Mouse (Mus musculus) myocyte (in vitro differentiated cells): ENCODE measurements around the gene Tns2. TPM values are rescaled to one million over a fixed set of nuclear protein-coding genes. Genes with fewer than 3 reads are reported as not detected.

Experiments used
- H3K27me3 ChIP-seq: one replicate; pipeline ENCODE4 v1.6.1; 2011; ENCODE audit not compliant: control insufficient read depth, insufficient read depth, insufficient read length
- H3K36me3 ChIP-seq: one replicate; pipeline ENCODE4 v1.6.1; 2011; ENCODE audit not compliant: control insufficient read depth, insufficient read depth
- H3K4me2 ChIP-seq: one replicate; pipeline ENCODE4 v1.6.1; 2011; ENCODE audit warnings: low read depth, control low read depth
- H3K4me3 ChIP-seq: one replicate; pipeline ENCODE4 v1.5.1; 2011; ENCODE audit warnings: mild to moderate bottlenecking, control low read depth, moderate library complexity
- H3K79me2 ChIP-seq: one replicate; pipeline ENCODE4 v1.6.1; 2011; ENCODE audit not compliant: control insufficient read depth, insufficient read depth
- H3ac ChIP-seq: one replicate; pipeline ENCODE4 v1.6.1; 2011; ENCODE audit not compliant: control insufficient read depth, insufficient read length
- CEBPB ChIP-seq: IDR thresholded peaks from 2 replicates; pipeline ENCODE4 v1.6.1; 2011; ENCODE audit warnings: mild to moderate bottlenecking, moderate library complexity; ENCODE audit not compliant: poor library complexity, insufficient read depth, severe bottlenecking
- E2F4 ChIP-seq: IDR thresholded peaks from one replicate; pipeline ENCODE4 v1.6.1; 2011; ENCODE audit warnings: mild to moderate bottlenecking, control low read depth, moderate library complexity; ENCODE audit not compliant: insufficient read depth
- MAX ChIP-seq: IDR thresholded peaks from one replicate; pipeline ENCODE4 v1.6.1; 2011; ENCODE audit warnings: low read depth, mild to moderate bottlenecking, control low read depth
- MYOD1 ChIP-seq, 3 experiments: IDR thresholded peaks; one replicate each; pipeline ENCODE4 v1.6.1; 2011; ENCODE audit warnings: control low read depth in 2 of 3, low read depth in 2 of 3, mild to moderate bottlenecking in 2 of 3, moderate library complexity in 1 of 3; ENCODE audit not compliant: insufficient read length in 2 of 3, control insufficient read depth in 1 of 3
- MYOG ChIP-seq, 3 experiments: IDR thresholded peaks; one replicate each; pipeline ENCODE4 v1.6.1; 2011; ENCODE audit warnings: control low read depth in 2 of 3, low read depth in 2 of 3, mild to moderate bottlenecking in 2 of 3; ENCODE audit not compliant: insufficient read length in 2 of 3, control insufficient read depth in 1 of 3, insufficient read depth in 1 of 3
- POLR2A ChIP-seq: IDR thresholded peaks from one replicate; pipeline ENCODE4 v1.6.1; 2011; ENCODE audit warnings: low read depth, mild to moderate bottlenecking, control low read depth, moderate library complexity; ENCODE audit not compliant: insufficient read length
- POLR2AphosphoS2 ChIP-seq: IDR thresholded peaks from one replicate; pipeline ENCODE4 v1.6.1; 2011; ENCODE audit warnings: low read depth, control low read depth; ENCODE audit not compliant: insufficient read length
- REST ChIP-seq: IDR thresholded peaks from one replicate; pipeline ENCODE4 v1.6.1; 2011; ENCODE audit warnings: mild to moderate bottlenecking, control low read depth, moderate library complexity; ENCODE audit not compliant: insufficient read depth, insufficient read length
- SRF ChIP-seq: IDR thresholded peaks from one replicate; pipeline ENCODE4 v1.6.1; 2011; ENCODE audit warnings: low read depth; ENCODE audit not compliant: control insufficient read depth, insufficient read length
- TCF12 ChIP-seq: IDR thresholded peaks from one replicate; pipeline ENCODE4 v1.6.1; 2011; ENCODE audit warnings: mild to moderate bottlenecking, control low read depth; ENCODE audit not compliant: poor library complexity, insufficient read depth, severe bottlenecking
- TCF3 ChIP-seq: IDR thresholded peaks from one replicate; pipeline ENCODE4 v1.6.1; 2011; ENCODE audit warnings: low read depth, control low read depth; ENCODE audit not compliant: insufficient read length
- USF1 ChIP-seq: IDR thresholded peaks from one replicate; pipeline ENCODE4 v1.6.1; 2011; ENCODE audit warnings: low read depth, mild to moderate bottlenecking, control low read depth, moderate library complexity
- polyA plus RNA-seq: library from polyadenylated mRNA; unstranded; fragments of >200 nt; fragmentation: generic; extraction: Trizol; gene quantifications from one replicate; pipeline ENCODE4 v1.2.1, GENCODE M21; 2012; ENCODE audit warnings: missing spikeins

Gene Tns2
- polyA plus RNA-seq, 1 experiment: 128 TPM

DNA sequence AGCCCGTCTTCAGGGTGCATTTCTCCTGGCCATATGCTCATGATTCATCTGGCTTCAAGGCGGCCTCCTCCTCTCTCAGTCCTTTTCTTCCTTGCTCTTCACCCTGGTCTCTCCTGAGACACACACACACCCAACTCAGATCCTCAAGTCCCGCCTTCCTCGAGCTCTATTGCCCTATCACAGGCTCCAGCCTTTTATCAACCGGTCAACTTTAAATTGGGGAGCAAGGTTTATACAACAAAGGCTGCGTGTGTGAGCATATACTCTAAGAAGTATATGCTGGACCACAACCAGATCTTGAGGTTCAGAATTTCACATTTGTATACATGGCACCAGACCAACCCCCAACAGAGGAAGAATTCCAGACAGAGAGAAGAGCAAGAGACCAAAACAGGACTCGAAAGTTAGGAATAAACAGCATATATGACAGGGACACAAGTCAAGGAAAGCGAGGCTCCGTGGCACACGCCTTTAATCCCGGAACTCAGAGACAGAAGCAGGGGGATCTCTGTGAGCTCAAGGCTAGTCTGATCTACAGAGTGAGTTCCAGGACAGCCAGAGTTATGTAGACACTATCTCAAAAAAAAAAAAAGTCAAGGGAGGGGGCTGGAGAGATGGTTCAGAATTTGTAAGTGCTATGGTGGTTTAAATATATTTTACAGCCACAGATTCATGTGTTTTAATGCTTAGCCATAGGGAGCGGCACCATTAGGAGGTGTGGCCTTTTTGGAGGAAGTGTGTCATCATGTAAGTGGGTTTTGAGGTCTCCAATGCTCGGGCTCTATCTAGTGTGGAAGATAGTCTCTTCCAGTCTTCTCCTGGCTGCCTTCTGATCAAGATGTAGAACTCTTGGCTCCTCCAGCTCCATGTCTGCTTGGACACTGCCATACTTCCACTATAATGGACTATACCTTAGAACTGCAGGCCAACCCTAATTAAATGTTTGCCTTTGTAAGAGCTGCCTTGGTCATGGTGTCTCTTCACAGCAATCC lies 29.4 kb upstream of the Tns2 start:
- Histone ChIP-seq H3K36me3 (no peaks in the 10 kb centered on the region), H3K79me2 (peaks cover 21% of the 10 kb centered on the region), H3K27me3 (no peaks in the 10 kb centered on the region), H3K4me2 (no peak overlapping the region), H3K4me3 (no peak overlapping the region), H3ac (no peak overlapping the region)
- TF ChIP-seq CEBPB: no peak
- TF ChIP-seq MYOG (IDR thresholded peaks at IDR 0.05; ENCODE audit: control insufficient read depth in 1 of 3, insufficient read depth in 1 of 3, insufficient read length in 2 of 3, low read depth in 2 of 3): no peak
- no peak for TF ChIP-seq REST
- TF ChIP-seq USF1: no peak
- TF ChIP-seq POLR2AphosphoS2: no peak
- TF ChIP-seq TCF3: no peak
- no peak for TF ChIP-seq E2F4
- TF ChIP-seq MAX: no peak
- no peak for TF ChIP-seq TCF12
- TF ChIP-seq SRF: no peak
- TF ChIP-seq MYOD1 (IDR thresholded peaks at IDR 0.05; ENCODE audit: control insufficient read depth in 1 of 3, insufficient read length in 2 of 3, low read depth in 2 of 3): no peak
- TF ChIP-seq POLR2A: no peak

DNA sequence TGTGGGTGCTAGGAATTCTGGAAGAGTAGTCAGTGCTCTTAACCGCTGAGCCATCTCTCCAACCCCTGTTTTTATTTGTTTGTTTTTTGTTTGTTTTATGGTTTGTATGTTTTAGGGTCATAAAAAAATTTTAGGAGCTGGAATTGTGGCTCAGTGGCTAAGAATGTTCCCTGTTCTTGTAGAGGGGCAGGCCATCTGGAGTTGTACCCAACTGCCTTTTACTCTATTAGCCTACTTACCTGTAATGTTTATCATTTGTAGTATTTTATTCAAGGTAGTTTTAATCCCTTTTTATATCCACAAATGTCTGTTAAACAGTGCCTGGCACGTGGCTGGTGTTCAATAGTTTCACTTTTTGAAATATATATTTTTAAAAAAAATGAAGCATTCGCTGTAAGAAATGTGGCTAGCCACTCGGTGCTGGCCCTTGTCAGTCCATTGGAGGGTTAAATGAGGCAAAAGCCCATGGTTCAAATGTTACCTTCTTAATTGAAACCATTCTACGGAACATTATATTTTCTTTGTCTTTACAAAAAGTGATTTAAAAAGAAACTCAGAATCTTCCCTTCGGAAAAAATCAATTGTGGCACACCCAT lies 27.2 kb upstream of the Tns2 start:
- Histone ChIP-seq H3K79me2 (peaks cover 44% of the 10 kb centered on the region), H3K36me3 (no peaks in the 10 kb centered on the region), H3K27me3 (no peaks in the 10 kb centered on the region), H3K4me2 (peak overlapping the region; percentile 91), H3K4me3 (peak overlapping the region; percentile 88), H3ac (peak overlapping the region; percentile 96)
- no peak for TF ChIP-seq REST
- TF ChIP-seq TCF3: no peak
- no peak for TF ChIP-seq POLR2A
- no peak for TF ChIP-seq POLR2AphosphoS2
- TF ChIP-seq MYOD1 (IDR thresholded peaks at IDR 0.05; ENCODE audit: control insufficient read depth in 1 of 3, insufficient read length in 2 of 3, low read depth in 2 of 3): no peak
- no peak for TF ChIP-seq MYOG (IDR thresholded peaks at IDR 0.05; ENCODE audit: control insufficient read depth in 1 of 3, insufficient read depth in 1 of 3, insufficient read length in 2 of 3, low read depth in 2 of 3)
- TF ChIP-seq TCF12: no peak
- TF ChIP-seq E2F4: no peak
- TF ChIP-seq MAX: no peak
- TF ChIP-seq SRF: no peak
- TF ChIP-seq CEBPB: no peak
- TF ChIP-seq USF1: no peak

DNA sequence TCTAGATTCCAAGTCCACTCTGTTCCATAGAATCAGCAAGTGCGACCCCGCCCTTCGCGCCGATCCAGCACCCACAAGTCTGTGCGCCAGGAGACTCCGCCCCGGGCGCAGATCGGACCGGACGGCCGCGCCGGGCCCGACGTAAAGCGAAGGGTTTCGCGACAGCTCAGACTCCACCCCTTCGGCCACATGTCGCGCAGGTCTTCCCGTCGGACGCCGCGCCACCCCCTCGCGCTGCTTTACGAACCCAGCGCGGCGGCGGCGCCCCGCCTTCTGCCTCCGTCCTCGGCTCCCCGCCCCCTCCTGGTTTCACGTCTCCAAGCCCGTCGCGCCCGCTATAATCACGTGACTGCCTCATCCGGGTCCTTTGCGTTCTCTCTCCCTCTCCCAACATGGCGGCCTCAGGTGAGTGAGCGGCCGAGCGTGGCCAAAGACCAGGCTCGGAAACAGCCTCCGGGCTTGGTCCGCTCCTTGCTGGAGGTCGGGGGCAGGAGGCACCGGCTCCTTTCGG lies 26.6 kb upstream of the Tns2 start, which contains the start of gene Eif4b:
TSS of gene Eif4b (plus strand) at position 215 of the 511 bp plus-strand sequence.
- TF ChIP-seq POLR2A (peak; percentile 71), TCF3 (no peak), MYOG (IDR thresholded peaks at IDR 0.05; ENCODE audit: control insufficient read depth in 1 of 3, insufficient read depth in 1 of 3, insufficient read length in 2 of 3, low read depth in 2 of 3) (peak in 1 of 3 experiments; percentile 39), POLR2AphosphoS2 (peak; percentile 76), SRF (peak; percentile 71), TCF12 (no peak), MYOD1 (IDR thresholded peaks at IDR 0.05; ENCODE audit: control insufficient read depth in 1 of 3, insufficient read length in 2 of 3, low read depth in 2 of 3) (peak in 1 of 3 experiments; percentile 79), USF1 (peak; percentile 96), CEBPB (no peak), E2F4 (peak; percentile 35), MAX (no peak), REST (no peak)
- peaks cover 49% of the 10 kb centered on the region for H3K79me2 ChIP-seq
- peak within 1 kb of the TSS; percentile 96 for H3ac ChIP-seq
- peak within 1 kb of the TSS; percentile 88 for H3K4me3 ChIP-seq
- no peaks in the 10 kb centered on the region for H3K36me3 ChIP-seq
- peak within 1 kb of the TSS; percentile 95 for H3K4me2 ChIP-seq
- H3K27me3 ChIP-seq: no peaks in the 10 kb centered on the region

DNA sequence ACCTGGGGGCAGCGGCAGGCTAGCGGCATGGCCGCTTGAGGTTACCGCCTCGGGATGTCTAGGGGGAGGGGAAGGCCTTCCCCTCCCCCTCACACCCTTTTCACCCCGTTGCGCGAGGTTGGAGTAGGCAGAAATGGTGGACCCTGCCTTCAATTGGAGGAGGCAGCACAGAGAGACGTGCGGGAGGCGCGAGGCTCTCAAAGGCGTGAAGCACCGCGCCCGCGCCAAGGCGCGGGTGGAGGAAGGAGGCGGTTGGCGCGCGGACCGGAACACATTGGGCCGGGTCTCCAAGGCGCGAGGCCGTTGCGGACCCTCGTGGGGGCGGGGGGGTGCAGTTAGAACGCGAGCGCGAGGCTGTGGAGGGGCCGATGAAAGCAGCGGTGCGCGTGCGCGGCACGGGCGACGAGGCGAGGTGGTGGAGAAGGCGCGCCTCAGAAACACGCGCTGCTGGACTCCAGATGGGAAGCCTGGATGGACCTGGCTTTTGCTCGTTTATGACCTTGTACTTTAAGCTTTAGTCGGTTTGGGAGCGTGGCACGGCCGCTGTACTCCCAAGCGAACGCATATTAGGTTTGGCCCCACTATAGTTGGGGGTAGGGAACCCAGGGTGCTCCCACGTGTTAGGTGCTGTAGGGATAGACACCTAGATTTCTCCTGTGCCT lies 26.0 kb upstream of the Tns2 start:
- TF ChIP-seq MYOG (IDR thresholded peaks at IDR 0.05; ENCODE audit: control insufficient read depth in 1 of 3, insufficient read depth in 1 of 3, insufficient read length in 2 of 3, low read depth in 2 of 3) (peak in 1 of 3 experiments; percentile 26), MYOD1 (IDR thresholded peaks at IDR 0.05; ENCODE audit: control insufficient read depth in 1 of 3, insufficient read length in 2 of 3, low read depth in 2 of 3) (peak in 2 of 3 experiments; percentile 15 to 28), POLR2A (peak; percentile 52), POLR2AphosphoS2 (peak; percentile 60), REST (no peak)
- Histone ChIP-seq H3K36me3 (no peaks in the 10 kb centered on the region), H3K4me3 (peak overlapping the region; percentile 88), H3K4me2 (peak overlapping the region; percentile 95), H3ac (peak overlapping the region; percentile 96), H3K79me2 (peaks cover 55% of the 10 kb centered on the region), H3K27me3 (no peaks in the 10 kb centered on the region)
